Mouse (Mus musculus) testis, postnatal 14 days (tissue): Measurements from ENCODE around the gene Rogdi.

Source experiments
- DNase-seq: peaks from one replicate; pipeline ENCODE4 v3.0.0; 2021; ENCODE audit warnings: low spot score

Rogdi gene

GRCm38 (mm10) chr16:4993276-4993675 lies 20.1 kb downstream of the Rogdi start:
- DNase-seq: no peak

GRCm38 (mm10) chr16:4984717-4985116 lies 28.6 kb downstream of the Rogdi start:
- DNase-seq: no peak

GRCm38 (mm10) chr16:4979755-4980380 lies 33.5 kb downstream of the Rogdi start:
- no peak for DNase-seq

GRCm38 (mm10) chr16:4978275-4979051 lies 34.9 kb downstream of the Rogdi start:
- no peak for DNase-seq

GRCm38 (mm10) chr16:4976180-4976579 lies 37.2 kb downstream of the Rogdi start:
- DNase-seq: no peak

- no peak for DNase-seq
Observed at GRCm38 (mm10) chr16:4974521-4974920, 38.8 kb downstream of the Rogdi start.

GRCm38 (mm10) chr16:4971626-4972025 lies 41.7 kb downstream of the Rogdi start:
- DNase-seq: no peak

GRCm38 (mm10) chr16:4969055-4969843 lies 44.1 kb downstream of the Rogdi start:
- no peak for DNase-seq

- no peak for DNase-seq
Observed at GRCm38 (mm10) chr16:4968426-4968825, 44.9 kb downstream of the Rogdi start.

GRCm38 (mm10) chr16:4965392-4966129 lies 47.8 kb downstream of the Rogdi start:
- DNase-seq: no peak

GRCm38 (mm10) chr16:4964731-4965391 lies 48.5 kb downstream of the Rogdi start:
- DNase-seq: no peak

- DNase-seq: peak; percentile 96
Observed at GRCm38 (mm10) chr16:4963797-4964709, 49.3 kb downstream of the Rogdi start, which contains the start of gene Anks3. Gene Anks3, minus strand, starts transcription at chr16:4964205.

- no peak for DNase-seq
Observed at GRCm38 (mm10) chr16:4963346-4963745, 50.0 kb downstream of the Rogdi start.

GRCm38 (mm10) chr16:4960260-4960659 lies 53.1 kb downstream of the Rogdi start:
- no peak for DNase-seq
